Mouse (Mus musculus) G1E (cell line): ENCODE results near the gene Ccnt2. TPM values are rescaled to one million over a fixed set of nuclear protein-coding genes. Genes with fewer than 3 reads are reported as not detected.

ENCODE experiments used
- ATAC-seq: 2 replicates; pipeline ENCODE4 v1.8.0; 2016; ENCODE audit warnings: mild to moderate bottlenecking; ENCODE audit not compliant: insufficient number of reproducible peaks, poor library complexity, low FRiP score, severe bottlenecking; ENCODE audit errors: extremely low read depth
- DNase-seq: peaks from one replicate; pipeline ENCODE4 v3.0.0; 2012; ENCODE audit warnings: low spot score
- H3K27me3 ChIP-seq: 2 replicates; pipeline ENCODE4 v1.6.1; 2012; ENCODE audit warnings: mild to moderate bottlenecking, low read length, inconsistent platforms; ENCODE audit not compliant: insufficient read depth
- H3K36me3 ChIP-seq: replicated peaks from 2 replicates; pipeline ENCODE3; 2012; ENCODE audit warnings: mild to moderate bottlenecking, inconsistent platforms
- H3K4me1 ChIP-seq: 2 replicates; pipeline ENCODE4 v1.6.1; 2012; ENCODE audit warnings: low read depth, low read length, inconsistent platforms, mixed read lengths; ENCODE audit not compliant: insufficient read depth
- H3K4me3 ChIP-seq: 2 replicates; pipeline ENCODE4 v1.5.1; 2012; ENCODE audit warnings: low read depth, mild to moderate bottlenecking, inconsistent platforms, low read length, moderate library complexity, mixed read lengths
- H3K9me3 ChIP-seq: replicated peaks from 2 replicates; pipeline ENCODE4 v1.6.1; 2012; ENCODE audit warnings: inconsistent platforms
- CTCF ChIP-seq: IDR thresholded peaks from 2 replicates; pipeline ENCODE4 v1.5.1; 2012; ENCODE audit warnings: low read depth, low read length, inconsistent platforms, mixed read lengths
- GATA1 ChIP-seq: IDR thresholded peaks from 2 replicates; pipeline ENCODE4 v1.6.1; 2012; ENCODE audit warnings: borderline replicate concordance, low read length, inconsistent platforms, mixed read lengths
- GATA2 ChIP-seq: IDR thresholded peaks from 2 replicates; pipeline ENCODE4 v1.6.1; 2012; ENCODE audit warnings: low read depth, low read length, inconsistent platforms, borderline replicate concordance
- POLR2AphosphoS5 ChIP-seq: IDR thresholded peaks from 2 replicates; pipeline ENCODE4 v1.6.1; 2012; ENCODE audit warnings: low read depth, low read length, inconsistent platforms; ENCODE audit not compliant: insufficient replicate concordance
- TAL1 ChIP-seq: conservative IDR thresholded peaks from 2 replicates; pipeline ENCODE4 v1.6.1; 2012; ENCODE audit warnings: low read depth, low read length, inconsistent platforms, mixed read lengths
- polyA plus RNA-seq: library from polyadenylated mRNA; stranded (reverse); fragments of >175 nt; gene quantifications from 2 replicates; pipeline ENCODE4 v1.2.3, GENCODE M21; 2012
- total RNA-seq, 2 experiments: library from RNA; stranded (forward) in 1 of 2; stranded (reverse) in 1 of 2; fragments of 200-1000 nt in 1 of 2; fragments of >200 nt in 1 of 2; fragmentation: Nextera tagmentation in 1 of 2; gene quantifications; 2 replicates each; pipeline ENCODE4 v1.2.3; 2014 to 2017

Ccnt2 gene
- total and polyA plus RNA-seq, 3 experiments = 16.8 to 168 (median 99.2) TPM

DNA sequence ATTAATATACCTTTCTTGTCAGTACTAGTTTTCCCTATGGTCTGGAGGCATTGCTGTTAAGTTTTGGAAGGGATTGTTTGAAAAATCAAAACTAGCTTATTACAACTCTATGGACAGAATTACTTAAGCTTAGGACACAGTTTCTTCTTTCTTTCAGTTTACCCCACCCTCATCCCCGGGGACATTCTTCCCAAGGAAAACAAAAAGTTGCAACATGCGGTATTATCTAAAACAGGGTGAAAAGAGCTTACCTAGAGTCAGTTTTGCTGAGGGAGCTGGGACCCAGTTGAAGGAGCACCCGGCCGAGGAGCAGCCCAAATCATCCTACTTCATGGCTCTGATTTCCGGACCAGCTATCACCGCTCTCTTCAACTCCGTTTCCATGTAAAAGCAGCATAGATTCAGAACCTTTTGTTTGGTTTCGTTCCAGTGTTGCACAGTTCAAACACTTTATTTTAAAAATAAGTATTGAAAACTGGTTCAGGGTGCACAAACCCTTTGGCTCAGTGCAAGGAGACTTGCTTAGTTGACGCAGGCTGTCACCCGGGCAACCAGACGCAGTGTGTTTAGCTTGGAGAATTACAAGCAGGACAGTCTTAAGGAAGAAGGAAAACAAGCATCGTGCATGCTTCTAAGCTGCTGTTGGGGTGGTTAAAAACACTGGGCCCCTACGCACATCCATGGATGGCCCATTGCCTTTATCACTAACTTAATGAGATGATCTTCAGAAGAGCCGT, 80.7 kb downstream of the Ccnt2 start, which contains the start of gene Map3k19:
Map3k19 (minus strand) TSS at position 546 of the 737 bp plus-strand sequence.
- Histone ChIP-seq H3K36me3 (no peaks in the 10 kb centered on the region), H3K27me3 (peaks cover 8% of the 10 kb centered on the region), H3K4me1 (peaks cover 5% of the 10 kb centered on the region; the same call in 1 of the 2 replicates), H3K4me3 (no peak within 1 kb of the TSS), H3K9me3 (peaks cover 10% of the 10 kb centered on the region)
- DNase-seq (no peak), ATAC-seq (no peak)
- no peak for TF ChIP-seq GATA1
- TF ChIP-seq GATA2 = no peak
- no peak for TF ChIP-seq CTCF
- TF ChIP-seq POLR2AphosphoS5 = no peak
- no peak for TF ChIP-seq TAL1

Other genes starting within 250 kb of the Ccnt2 start
- not detected in 2 replicates for gene Tmem163, start 94.6 kb upstream of the Ccnt2 start, total RNA-seq (2014; fragmentation: Nextera tagmentation)
- 0.05 and 0.12 TPM in 2 replicates for gene Tmem163, start 94.6 kb upstream of the Ccnt2 start, total RNA-seq (2017)
- gene Tmem163, start 94.6 kb upstream of the Ccnt2 start, polyA plus RNA-seq = not detected in 2 replicates
- gene Acmsd, start 44.8 kb upstream of the Ccnt2 start, total RNA-seq (2014; fragmentation: Nextera tagmentation) = 0.90 and 3.0 TPM in 2 replicates
- gene Acmsd, start 44.8 kb upstream of the Ccnt2 start, total RNA-seq (2017) = 0.71 and 1.2 TPM in 2 replicates
- gene Acmsd, start 44.8 kb upstream of the Ccnt2 start, polyA plus RNA-seq = 0.08 and 0.10 TPM in 2 replicates
- not detected in 2 replicates for gene Map3k19, start 80.9 kb downstream of the Ccnt2 start, total RNA-seq (2014; fragmentation: Nextera tagmentation)
- 0.12 and 0.16 TPM in 2 replicates for gene Map3k19, start 80.9 kb downstream of the Ccnt2 start, total RNA-seq (2017)
- not detected in 2 replicates for gene Map3k19, start 80.9 kb downstream of the Ccnt2 start, polyA plus RNA-seq
- 26.4 and 36.0 TPM in 2 replicates for gene Rab3gap1, start 94.6 kb downstream of the Ccnt2 start, total RNA-seq (2014; fragmentation: Nextera tagmentation)
- gene Rab3gap1, start 94.6 kb downstream of the Ccnt2 start, total RNA-seq (2017) = 67.3 and 70.8 TPM in 2 replicates
- gene Rab3gap1, start 94.6 kb downstream of the Ccnt2 start, polyA plus RNA-seq = 29.0 and 32.2 TPM in 2 replicates